8 mouse cellular contexts compared by ENCODE assay signal in genomic region chr8:47242207-47243004, GRCm38 (mm10).
DNase-seq lines count a peak whose midpoint lies in the region; ATAC-seq and TF ChIP-seq lines count a peak whose summit lies in the region.

No protein-coding gene starts in this region.

- WGBS in large intestine, adult 2 months, result 14% methylated on average over 17 of the region's 17 CpGs
- WGBS in liver, embryonic 14.5 days (ENCODE audit: insufficient replicate concordance), result 27% methylated on average over 17 of the region's 17 CpGs
- 12% methylated on average over 17 of the region's 17 CpGs for WGBS in neural tube, embryonic 12.5 days

- in situ Hi-C loops in ES-E14 (cut with MboI; ENCODE audit: low sequenced_read_pairs in 2 of 2, unreplicated experiment in 2 of 2), result no loop called here

- DNase-seq in ES-E14 (ENCODE audit: low read depth, low spot score), result peak; percentile 42
- peak; percentile 89 for DNase-seq in cerebellum, adult 9-11 months
- peak; percentile 53 to 61 for DNase-seq in heart, postnatal 36 days
- DNase-seq in large intestine, adult 2 months (ENCODE audit: low read depth, low spot score), result peak; percentile 19
- DNase-seq in liver, embryonic 14.5 days (ENCODE audit: low read depth in 3 of 3, low spot score in 3 of 3), result no peak
- peak; percentile 6 for DNase-seq in thymus, postnatal 0 days (ENCODE audit: low spot score)

- no peak overlapping the region for H3K27ac ChIP-seq in ES-E14 (ENCODE audit: insufficient read depth, low read depth, low read length, poor library complexity, severe bottlenecking)
- H3K27ac ChIP-seq in liver, embryonic 14.5 days, result no peak overlapping the region
- H3K27ac ChIP-seq in neural tube, embryonic 12.5 days, result peak overlapping the region; percentile 75; the same call in 1 of the 2 replicates

- ATAC-seq in frontal cortex, adult (ENCODE audit: low TSS enrichment), result peak; percentile 76
- no peak for ATAC-seq in liver, embryonic 14.5 days (ENCODE audit: insufficient read depth)
- ATAC-seq in neural tube, embryonic 12.5 days (ENCODE audit: low FRiP score, low read depth), result peak; percentile 97

- no peak for TF ChIP-seq CTCF in liver, embryonic 14.5 days (IDR thresholded peaks at IDR 0.05; ENCODE audit: low read depth)

- no peak for TF ChIP-seq EP300 in liver, embryonic 14.5 days (IDR thresholded peaks at IDR 0.05; ENCODE audit: low read depth)

- H3K4me3 ChIP-seq in ES-E14 (ENCODE audit: insufficient read depth in 1 of 2, low read depth in 1 of 2, low read length in 2 of 2, poor library complexity in 1 of 2, severe bottlenecking in 1 of 2), result peak overlapping the region in 1 of 2 experiments; percentile 43; a peak in 1 of 4 replicates
- H3K4me3 ChIP-seq in liver, embryonic 14.5 days (ENCODE audit: insufficient read depth in 1 of 2, low read depth in 2 of 2, low read length in 2 of 2), result no peak overlapping the region
- peak overlapping the region; percentile 12; the same call in 1 of the 2 replicates for H3K4me3 ChIP-seq in neural tube, embryonic 12.5 days

- H3K9ac ChIP-seq in ES-E14 (ENCODE audit: insufficient read depth, low read depth, low read length, poor library complexity, severe bottlenecking), result no peak overlapping the region; the same call in 1 of the 2 replicates
- H3K9ac ChIP-seq in liver, embryonic 14.5 days (replicated peaks), result no peak overlapping the region
- H3K9ac ChIP-seq in neural tube, embryonic 12.5 days, result peak overlapping the region; percentile 40; the same call in 1 of the 2 replicates

- intact Hi-C loops in heart, postnatal 36 days (cut with DNase I), result no loop called here

- H3K36me3 ChIP-seq in ES-E14 (ENCODE audit: control insufficient read depth, insufficient read depth, low read length, poor library complexity, severe bottlenecking), result no peaks in the 10 kb centered on the region
- no peaks in the 10 kb centered on the region for H3K36me3 ChIP-seq in liver, embryonic 14.5 days (replicated peaks; ENCODE audit: control insufficient read depth, insufficient read depth, low read depth)
- no peaks in the 10 kb centered on the region for H3K36me3 ChIP-seq in neural tube, embryonic 12.5 days

- H3K27me3 ChIP-seq in liver, embryonic 14.5 days (ENCODE audit: control insufficient read depth, insufficient read depth, low read length), result no peaks in the 10 kb centered on the region
- no peaks in the 10 kb centered on the region for H3K27me3 ChIP-seq in neural tube, embryonic 12.5 days (replicated peaks)

- H3K4me1 ChIP-seq in ES-E14 (ENCODE audit: control insufficient read depth in 2 of 2, insufficient read depth in 2 of 2, low read length in 2 of 2, poor library complexity in 1 of 2), result peaks cover 3 to 11% of the 10 kb centered on the region in 2 experiments; a peak in 2 of 4 replicates
- peaks cover 0 to 2% of the 10 kb centered on the region in 2 experiments; a peak in 1 of 4 replicates for H3K4me1 ChIP-seq in liver, embryonic 14.5 days (replicated peaks; ENCODE audit: control insufficient read depth in 2 of 2, insufficient read depth in 2 of 2, low read length in 1 of 2)
- peaks cover 53% of the 10 kb centered on the region for H3K4me1 ChIP-seq in neural tube, embryonic 12.5 days

- H3K9me3 ChIP-seq in ES-E14 (ENCODE audit: control insufficient read depth, insufficient read depth, low read depth, low read length), result no peaks in the 10 kb centered on the region
- H3K9me3 ChIP-seq in liver, embryonic 14.5 days (ENCODE audit: control insufficient read depth, low read length), result no peaks in the 10 kb centered on the region
- no peaks in the 10 kb centered on the region for H3K9me3 ChIP-seq in neural tube, embryonic 12.5 days

- H3K4me2 ChIP-seq in liver, embryonic 14.5 days (ENCODE audit: low read depth), result peak overlapping the region; percentile 40
- H3K4me2 ChIP-seq in neural tube, embryonic 12.5 days (replicated peaks), result peak overlapping the region; percentile 54

TF ChIP-seq in ES-E14, 5 proteins besides CTCF, POLR2A, EP300 and RAD21:
- TF ChIP-seq ZNF384 (IDR thresholded peaks at IDR 0.05; ENCODE audit: low read depth, low read length) (peak; percentile 77), CHD2 (IDR thresholded peaks at IDR 0.05; ENCODE audit: low read depth, low read length) (no peak), HCFC1 (IDR thresholded peaks at IDR 0.05; ENCODE audit: borderline replicate concordance, insufficient read depth, low read length) (no peak), MAFK (IDR thresholded peaks at IDR 0.05; ENCODE audit: insufficient read depth, low read depth, low read length) (no peak), ZC3H11A (IDR thresholded peaks at IDR 0.05; ENCODE audit: borderline replicate concordance, low read depth, low read length) (no peak)
TF ChIP-seq in ES-E14: peak in this region for 1.

Comparison
In these comparisons a context has a peak if more than half of its experiments do, and no peak if none do; other contexts are left out.
1. DNase-seq: peak in ES-E14 (single experiment), cerebellum, adult 9-11 months (single experiment), heart, postnatal 36 days (2 of 2), large intestine, adult 2 months (single experiment) and thymus, postnatal 0 days (single experiment); none in liver, embryonic 14.5 days (0 of 3).